Mouse (Mus musculus) heart, adult 8-10 months (tissue): ENCODE results near the gene Golga2. TPM values are rescaled to one million over a fixed set of nuclear protein-coding genes. Genes with fewer than 3 reads are reported as not detected.
"Not testable (repeated sequence)": the region's sequence is repeated elsewhere in the genome, so short reads cannot be mapped to it uniquely, and the experiment has no call there.

Source experiments
- DNase-seq: peaks from one replicate; pipeline ENCODE4 v3.0.0; 2022; ENCODE audit warnings: low spot score
- total RNA-seq, 4 experiments: library from RNA; stranded (reverse); gene quantifications; 2 replicates each; pipeline ENCODE4 v1.2.4; 2022

The Golga2 gene
- total RNA-seq, 4 experiments from 2014 or later, result 75.1 to 88.9 (median 80.2) TPM

DNA sequence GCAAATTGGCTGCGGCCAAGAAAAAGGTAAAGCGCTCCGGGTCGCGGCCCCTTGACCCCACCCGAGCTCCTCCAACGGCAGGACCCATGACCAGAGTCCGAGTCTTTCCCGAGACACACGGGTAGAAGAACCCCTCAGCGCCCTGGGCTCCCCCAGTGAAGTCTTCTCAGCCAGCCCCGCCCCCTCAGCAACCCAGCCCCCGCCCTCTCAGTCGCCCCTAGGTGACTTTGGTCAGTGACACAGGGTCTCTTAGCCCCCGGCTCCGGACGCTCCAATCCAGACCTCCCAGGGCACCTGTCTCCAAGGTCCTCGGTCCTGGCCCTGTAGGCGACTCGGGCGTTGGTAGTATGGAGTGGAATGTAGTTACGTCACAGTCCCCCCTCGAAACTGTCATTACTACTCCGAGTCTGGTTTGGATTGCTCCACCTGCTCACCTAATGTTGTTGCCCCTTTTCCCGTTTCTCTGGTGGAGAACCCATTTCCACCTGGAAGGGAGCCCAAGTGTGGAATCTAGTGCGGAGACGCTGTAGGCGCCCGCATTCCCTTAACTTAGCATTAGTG, 1.3 kb downstream of the Golga2 start:
- peak; percentile 54 for DNase-seq

DNA sequence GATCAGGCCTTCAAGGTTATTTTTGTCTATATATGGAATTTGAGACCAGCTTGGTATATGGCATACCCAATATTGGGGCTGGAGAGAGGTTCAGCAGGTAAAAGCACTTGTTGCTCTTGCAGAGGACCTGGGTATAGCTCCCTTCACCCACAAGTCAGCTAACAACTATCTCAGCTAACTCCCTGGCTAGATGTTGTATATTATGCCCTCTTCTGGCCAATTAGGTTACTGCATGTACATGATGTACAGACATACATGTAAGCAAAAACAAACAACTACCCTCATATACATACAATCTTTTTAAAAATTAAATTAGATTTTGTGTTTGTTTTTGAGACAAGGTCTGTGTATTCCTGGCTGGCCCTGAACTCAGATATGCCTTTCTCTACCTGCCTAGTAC, 2.4 kb downstream of the Golga2 start:
- DNase-seq, result peak; percentile 58

DNA sequence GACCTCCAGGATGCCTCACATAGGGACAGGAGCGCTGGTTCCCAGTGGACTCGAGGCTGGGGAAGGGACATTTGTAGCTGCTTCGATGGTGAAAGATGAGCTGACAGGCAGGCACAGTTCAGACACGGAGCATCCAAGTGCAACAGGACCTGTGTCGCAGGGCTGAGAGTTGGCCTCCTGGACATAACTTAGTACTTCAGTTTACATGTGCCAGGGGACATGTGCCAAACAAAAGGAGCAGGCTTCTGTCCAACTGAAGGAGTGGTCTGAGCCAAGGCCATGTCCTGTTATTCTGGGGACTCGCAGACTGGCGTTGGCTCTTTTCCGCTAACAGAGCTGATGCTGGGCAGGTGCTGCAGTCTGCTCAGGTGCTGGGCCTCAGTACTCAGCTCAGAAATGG, 7.2 kb downstream of the Golga2 start:
- DNase-seq, result peak; percentile 58

DNA sequence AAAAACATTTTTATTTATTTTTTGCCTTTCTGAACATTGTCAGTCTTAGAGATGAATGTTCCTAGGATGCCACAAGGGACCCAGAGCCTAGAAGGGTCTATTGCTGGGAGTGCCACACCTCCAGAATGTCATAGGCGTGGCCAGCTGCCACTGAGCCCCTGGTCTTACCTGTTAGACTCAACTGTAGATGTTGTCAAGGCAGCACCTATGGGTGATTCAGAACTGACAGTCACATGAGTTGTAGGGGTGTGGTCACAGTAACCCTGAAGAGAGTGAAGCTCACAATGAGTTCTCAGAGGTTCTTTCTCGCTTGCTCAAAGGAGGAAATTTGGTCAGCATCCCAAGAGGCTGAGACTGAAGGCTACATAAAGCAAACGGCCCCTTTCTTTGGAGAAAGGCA, 8.1 kb downstream of the Golga2 start:
- DNase-seq, result no peak

DNA sequence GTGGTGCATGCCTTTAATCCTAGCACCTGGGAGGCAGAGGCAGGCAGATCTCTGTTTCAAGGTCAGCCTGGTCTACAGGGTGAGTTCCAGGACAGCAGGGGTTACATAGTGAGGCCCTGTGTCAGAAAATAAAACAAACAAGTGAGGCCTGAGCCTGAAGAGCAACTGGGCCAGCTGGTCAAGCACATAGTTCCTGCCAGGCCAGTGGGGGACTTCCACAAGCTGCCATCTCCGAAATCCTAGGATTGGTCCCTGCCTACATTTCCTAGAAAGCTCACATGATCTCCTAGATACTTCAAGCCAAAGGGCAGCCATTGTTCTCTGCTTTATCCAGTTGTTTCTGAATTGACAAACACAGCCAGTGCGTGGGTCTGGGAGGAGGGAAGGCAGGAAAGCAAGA, 8.7 kb downstream of the Golga2 start:
- not testable (repeated sequence) for DNase-seq

DNA sequence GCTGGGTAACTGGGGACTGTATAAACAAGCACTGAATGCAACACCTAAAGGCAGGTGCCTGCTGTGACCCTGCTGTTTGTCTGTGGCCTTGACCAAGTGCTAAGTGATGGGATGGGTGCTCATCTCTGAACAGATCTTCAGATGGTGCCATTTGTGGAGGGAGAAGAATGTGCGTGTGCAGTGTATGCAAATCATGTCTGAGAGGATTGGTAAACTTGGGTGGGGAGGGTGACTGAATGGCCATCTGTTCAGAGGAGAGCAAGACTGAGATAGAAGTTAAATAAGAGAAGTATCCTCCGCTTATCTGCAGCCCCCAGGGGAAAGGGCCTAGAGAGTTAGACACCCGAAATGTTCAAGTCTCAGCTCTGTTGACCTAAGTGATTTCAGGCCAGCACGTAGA, 12.3 kb downstream of the Golga2 start:
- DNase-seq, result no peak

DNA sequence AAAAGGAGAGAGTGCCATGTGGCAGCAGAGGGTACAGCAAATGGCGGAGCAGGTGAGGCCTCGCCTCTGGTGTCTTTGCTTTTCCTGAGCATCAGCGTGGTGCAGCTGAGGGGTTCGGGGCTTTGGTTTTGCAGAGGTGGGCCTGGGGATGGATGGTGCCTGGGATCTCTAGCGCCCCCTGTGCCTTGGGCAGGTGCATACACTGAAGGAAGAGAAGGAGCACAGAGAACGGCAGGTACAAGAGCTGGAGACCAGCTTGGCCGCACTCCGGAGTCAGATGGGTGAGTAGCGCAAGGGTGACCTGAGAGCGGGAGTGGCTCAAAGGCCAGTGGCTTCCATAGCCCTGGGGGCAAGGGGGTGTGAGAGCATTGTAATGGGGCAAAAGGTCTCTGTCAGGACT, 15.8 kb downstream of the Golga2 start:
- DNase-seq, result no peak

DNA sequence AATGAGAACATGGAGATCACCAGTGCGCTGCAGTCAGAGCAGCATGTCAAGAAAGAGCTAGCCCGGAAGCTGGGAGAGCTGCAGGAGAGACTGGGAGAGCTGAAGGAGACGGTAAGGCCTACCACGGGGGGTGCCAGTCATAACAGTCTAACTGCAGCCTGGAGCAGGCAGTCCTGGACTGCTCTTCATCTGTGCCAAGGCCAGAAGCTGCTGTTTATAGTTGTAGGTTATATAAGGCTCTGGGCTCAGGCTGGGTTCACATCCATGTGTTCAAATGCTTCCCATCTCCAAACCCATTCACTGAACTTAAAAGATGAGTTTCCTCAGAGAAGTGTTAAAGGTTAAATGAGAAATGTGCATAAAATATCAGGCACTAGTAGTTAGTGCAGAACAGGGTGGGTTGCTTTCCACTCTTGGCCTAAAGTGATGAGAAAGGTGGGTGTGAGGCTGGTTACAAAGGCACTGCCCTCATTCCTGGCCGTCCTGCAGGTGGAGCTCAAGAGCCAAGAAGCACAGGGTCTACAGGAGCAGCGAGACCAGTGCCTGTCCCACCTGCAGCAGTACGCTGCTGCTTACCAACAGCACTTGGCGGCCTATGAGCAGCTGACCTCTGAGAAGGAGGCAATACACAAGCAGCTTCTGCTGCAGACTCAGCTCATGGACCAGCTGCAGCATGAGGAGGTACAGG, 17.1 kb downstream of the Golga2 start:
- DNase-seq, result no peak

DNA sequence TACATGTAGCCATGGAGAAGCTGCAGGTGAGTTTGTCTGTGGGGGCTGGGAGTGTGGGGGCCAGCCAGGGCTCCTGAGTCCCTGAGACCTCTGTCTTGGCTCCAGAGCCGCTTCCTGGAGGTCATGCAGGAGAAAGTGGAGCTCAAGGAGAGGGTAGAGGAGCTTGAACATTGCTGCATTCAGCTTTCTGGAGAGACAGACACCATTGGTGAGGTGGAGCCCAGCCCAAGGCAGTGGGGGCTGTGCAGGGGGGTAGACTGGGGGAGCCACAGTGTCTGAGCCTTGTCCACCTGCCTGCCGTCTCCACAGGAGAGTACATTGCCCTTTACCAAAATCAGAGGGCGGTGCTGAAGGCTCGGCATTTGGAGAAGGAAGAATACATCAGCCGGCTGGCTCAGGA, 18.5 kb downstream of the Golga2 start:
- DNase-seq, result no peak

DNA sequence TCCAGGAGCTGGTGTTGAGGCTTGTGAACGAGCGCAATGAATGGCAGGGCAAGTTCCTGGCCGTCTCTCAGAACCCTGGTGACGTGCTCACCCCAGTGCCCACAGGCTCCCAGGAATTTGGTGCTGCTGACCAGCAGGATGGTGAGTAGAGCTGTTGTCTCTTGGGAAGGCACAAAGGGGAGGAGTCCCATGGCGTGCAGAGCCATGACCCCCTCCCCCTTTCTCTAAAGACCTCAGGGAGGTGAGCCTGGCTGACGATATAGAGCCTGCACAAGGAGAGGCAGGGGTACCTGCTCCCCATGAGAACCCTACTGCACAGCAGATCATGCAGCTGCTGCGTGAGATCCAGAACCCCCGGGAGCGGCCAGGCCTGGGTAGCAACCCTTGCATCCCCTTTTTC, 19.0 kb downstream of the Golga2 start:
- no peak for DNase-seq

DNA sequence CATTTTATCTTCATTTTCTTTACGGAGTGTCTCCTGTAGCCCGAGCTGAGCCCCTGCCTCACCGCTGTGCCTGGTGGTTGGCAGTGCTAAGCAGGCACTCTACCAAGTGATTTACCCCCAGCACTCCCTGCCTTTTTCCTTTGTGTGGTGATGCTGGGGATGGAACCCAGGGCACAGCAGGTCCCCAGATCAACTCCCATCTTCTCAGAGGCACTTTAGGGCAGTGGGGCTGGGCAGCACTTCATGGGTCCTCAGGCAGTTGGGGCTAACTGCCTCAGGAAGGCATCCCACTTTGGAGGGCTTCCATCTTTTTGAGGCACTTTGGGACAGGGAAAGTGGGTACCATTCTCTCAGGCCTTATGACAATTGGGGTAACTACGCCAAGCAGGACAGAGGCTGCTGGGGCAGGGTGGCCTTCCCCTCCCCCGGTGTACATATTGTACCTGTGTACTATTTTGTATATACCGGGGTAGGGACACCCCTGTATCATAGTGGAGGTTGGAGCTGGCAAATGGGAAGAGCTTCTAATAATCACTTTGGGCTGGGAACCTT, 20.1 kb downstream of the Golga2 start:
- no peak for DNase-seq

DNA sequence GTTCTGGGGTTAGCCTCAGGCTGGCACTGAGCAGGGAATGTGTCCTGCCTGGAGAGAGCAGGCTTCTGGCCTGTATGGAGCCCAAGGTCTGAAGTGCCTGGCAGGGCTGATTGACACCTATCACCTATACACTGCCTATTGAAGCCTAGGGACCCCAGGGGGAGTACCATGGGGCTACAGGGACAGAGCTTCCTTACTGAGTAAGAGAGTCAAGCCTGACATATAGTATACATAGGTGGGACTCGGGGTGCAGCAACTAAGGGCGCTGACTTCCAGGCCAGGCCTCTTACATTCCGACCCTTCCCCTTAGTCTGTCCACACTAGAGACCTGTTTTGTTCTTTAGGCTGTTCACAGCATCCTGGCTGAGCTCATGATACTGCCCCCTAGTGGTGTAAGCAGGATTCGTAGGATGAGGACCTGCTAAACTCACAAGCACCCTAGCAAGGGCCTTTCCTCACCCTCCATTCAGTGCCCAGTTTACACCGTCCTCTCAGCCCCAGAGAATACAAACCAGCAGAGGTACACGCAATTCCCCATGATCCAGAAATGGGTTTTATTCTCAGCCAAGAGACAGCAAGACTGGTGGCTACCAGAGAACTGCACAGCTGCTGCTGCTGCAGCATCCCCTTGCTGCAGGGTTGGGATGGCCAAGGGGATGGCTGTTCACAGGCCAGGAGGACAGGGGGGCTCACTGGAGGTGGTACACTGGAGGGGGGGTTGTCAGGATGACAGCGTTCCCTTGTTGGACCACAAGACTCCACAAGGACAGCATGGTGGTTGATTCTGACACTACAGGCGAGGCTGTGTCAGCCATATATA, 21.0 kb downstream of the Golga2 start:
- no peak for DNase-seq

DNA sequence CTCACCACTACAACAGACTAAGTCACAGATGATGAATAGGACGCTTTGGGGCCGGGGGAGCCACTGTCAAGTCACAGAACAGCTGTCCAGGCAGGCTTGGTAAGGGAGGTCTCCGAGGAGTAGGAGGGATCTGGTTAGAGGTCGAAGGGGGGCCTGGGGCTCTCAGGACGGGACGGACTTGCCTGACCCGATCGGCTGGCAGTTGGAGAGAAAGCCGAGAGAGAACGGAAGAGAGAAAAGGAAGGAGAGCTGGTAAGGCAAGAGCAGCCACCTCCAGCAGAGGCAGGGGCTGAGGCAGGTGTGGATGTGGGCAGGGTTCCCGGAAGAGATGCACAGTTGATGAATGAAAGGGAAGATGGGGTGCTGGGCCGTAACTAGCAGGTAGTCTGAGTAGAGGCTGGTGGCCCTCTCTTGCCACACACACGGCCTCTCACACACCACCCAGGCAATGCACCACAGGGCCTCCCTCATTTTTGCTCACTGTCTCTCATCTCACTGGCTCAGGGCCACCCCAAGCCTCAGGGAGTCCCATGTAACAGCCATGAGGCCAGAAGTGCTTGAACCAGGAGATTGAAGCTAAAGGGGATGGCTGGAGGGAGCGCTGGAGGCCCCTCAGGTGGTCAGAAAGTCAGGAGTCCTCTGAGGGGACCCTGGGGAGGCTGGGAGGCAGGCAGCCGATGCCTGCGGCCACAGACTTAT, 21.8 kb downstream of the Golga2 start:
- DNase-seq, result no peak

DNA sequence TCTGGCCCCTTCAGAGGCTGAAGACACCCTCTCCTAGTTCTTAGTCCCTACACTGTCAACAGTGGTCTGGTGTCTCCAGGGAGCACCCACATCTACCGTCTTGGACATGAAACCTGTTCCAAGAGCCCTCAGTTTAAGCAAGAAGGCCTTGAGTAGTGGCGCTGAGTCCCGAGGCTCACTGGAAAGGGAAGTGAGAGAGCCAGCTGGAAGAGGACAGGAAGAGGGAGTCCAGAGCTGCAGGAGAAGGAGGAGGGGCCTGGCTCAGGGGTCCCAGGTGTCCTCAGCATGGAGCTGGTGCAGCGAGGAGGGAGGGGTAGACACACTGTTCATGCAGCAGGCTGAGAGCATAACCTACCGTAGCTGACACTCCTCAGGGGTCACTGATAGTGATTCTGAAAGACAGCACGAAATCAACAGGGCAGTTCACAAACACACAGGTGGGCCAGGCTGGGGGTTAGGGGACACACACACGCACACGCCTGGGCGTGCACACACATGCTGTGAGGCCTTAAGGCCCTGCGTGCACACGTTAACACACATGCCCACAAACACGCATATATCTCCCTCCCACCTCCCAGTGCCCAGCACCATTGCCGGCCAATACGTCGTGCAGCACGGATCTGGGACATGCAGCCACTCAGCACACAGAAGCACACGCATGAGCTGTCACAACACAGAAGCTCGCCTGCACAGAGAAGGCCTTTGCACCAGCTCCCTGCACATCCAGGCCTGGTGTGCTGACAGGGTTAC, 23.1 kb downstream of the Golga2 start:
- no peak for DNase-seq

DNA sequence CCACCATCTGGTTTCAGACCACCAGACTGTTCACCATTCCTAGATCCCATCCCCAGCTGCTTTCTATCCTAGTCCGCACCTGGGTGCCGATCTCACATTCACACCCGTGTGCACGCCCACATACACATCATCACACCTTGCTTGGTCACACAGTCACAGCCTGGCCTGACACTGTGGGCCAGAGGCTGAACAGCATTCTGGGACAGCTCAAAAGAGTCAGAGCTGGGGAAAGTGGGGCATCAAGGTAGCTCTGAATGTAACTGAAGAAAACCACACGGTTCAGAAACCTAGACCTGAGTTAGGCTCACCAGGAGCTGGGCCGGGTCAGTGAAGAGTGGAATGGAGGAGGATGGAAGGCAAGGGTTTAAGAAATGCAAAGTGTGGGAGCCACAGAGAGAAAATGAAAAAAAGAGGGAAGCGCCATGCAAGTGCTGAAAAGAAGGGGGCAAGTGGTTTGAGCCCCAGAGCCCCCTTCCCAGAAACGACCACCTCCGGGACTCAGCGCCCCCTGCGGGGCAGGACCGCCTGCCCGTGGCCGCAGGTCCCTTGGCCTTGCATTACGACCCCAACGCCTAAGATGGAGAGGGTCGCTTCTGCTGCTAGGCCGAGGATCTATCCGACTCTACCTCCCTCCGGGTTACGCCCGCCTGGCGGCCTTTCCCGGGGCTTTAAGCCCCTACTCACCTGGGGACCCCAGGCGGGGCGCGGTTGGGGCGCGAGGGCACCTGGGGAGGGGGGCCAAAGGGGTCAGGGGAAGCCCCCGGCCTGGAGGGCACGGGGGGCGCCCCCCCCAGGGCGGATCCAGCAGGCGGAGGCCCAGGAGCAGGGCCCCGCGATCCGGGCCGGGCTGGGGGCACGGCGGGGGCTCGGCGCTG, 24.5 kb downstream of the Golga2 start:
- no peak for DNase-seq

DNA sequence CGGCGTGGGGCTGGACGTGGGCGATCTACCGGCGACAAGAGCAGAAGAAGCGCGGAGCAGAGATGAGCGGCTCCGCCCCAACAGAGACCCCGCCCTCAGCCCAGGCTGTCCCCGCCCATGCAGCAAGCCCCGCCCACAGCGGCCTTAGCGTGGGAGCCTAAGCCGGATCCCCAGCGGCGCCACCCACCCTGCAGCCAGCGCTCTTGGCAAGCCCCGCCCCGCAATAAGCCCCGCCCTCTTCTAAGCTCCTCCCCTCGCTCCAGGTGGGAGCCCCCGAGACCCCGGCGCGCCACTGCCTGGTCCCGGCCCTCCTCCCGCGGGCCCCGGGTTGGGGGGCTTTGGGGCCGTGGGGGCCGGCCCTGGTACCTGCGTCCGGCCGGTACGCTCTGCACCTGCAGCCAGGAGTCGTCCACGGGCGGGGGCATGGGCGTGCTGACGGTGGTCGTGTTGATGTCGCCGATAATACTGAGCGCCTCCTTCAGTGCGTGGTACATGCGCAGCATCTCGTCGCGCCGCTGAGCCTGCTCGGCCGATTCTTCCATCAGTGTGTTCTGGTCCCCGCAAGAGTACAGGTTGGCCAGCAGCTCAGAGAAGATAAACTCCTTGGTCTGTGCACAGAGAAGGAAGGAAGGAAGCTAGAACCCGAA, 25.3 kb downstream of the Golga2 start:
- DNase-seq, result no peak

DNA sequence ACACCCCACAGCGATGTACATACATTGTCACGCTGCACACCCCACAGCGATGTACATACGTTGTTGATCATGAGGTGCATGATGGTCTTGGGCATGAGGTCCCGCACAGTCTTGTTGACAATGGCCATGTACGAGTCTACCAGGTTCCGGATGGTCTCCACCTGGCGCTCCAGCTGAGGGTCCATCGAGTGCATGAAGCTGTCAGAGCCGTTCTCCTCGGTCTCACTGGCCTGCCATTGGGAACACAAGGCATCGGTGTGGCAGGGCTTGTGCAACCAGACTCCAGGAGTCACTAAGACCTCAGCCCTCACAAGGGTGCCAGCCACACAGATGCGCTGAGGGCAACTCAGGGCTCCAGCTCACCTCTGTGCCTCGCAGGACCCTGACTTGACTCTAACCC, 27.6 kb downstream of the Golga2 start:
- DNase-seq, result no peak

DNA sequence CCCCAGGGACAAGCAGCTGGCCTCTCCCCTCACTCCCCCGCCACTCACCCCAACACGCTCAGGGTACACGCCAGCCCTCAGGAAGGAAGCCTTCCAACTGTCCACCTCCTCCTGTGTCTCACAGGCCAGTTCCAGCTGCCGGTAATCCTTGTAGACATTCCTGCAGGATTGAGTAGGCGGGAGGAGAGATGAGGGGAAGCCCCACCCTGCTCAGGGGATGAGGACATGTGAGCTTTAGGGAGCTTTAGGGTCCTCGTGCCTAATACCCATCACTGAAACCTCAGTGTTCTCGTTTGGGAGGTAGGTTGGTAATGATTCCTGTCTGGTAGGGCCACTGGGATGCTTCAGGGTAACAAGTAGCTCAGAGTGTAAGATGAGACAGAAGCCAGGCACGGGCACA, 28.6 kb downstream of the Golga2 start:
- DNase-seq, result peak; percentile 28

DNA sequence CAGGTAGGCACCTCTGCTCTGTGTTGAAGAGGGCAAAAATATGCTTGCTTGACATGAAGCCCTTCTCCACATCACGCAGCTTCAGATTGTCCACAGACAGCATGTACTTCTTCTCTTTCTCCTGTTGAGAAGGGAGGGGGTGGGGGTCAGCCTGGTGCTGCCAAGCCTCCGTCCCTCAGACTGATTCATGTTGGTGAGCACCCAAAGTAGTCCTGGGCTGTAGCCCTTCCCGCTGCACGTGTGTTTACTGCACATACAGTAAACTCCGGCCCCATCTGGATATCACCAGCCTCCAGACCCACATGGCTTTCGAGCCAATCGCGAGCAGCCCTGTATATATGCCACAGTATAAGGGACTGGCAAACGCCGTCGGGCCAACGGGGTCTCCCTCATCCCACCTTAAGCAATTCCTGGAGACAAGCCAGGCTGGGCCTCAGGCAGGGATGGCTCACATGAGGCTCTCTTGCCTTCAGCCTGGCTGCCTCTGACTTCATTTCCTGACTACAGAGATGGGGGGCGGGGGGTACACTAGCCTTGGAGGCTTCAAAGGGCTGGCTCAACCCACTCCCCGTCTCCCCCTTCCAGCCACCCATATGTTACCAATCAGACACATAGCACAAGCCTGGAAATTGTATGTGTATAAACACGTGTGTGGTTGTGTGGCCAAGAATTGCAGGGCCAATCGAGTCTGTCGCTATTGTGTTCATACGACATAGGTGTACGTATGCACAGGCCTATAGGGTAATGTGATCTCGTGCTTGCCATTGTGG, 29.9 kb downstream of the Golga2 start:
- DNase-seq, result no peak
